Mouse (Mus musculus): Measurements from ENCODE around the gene Kdelc1.
A peak's percentile ranks its signal among the peaks of the same experiment; 100 is the strongest.

The Kdelc1 gene

DNA sequence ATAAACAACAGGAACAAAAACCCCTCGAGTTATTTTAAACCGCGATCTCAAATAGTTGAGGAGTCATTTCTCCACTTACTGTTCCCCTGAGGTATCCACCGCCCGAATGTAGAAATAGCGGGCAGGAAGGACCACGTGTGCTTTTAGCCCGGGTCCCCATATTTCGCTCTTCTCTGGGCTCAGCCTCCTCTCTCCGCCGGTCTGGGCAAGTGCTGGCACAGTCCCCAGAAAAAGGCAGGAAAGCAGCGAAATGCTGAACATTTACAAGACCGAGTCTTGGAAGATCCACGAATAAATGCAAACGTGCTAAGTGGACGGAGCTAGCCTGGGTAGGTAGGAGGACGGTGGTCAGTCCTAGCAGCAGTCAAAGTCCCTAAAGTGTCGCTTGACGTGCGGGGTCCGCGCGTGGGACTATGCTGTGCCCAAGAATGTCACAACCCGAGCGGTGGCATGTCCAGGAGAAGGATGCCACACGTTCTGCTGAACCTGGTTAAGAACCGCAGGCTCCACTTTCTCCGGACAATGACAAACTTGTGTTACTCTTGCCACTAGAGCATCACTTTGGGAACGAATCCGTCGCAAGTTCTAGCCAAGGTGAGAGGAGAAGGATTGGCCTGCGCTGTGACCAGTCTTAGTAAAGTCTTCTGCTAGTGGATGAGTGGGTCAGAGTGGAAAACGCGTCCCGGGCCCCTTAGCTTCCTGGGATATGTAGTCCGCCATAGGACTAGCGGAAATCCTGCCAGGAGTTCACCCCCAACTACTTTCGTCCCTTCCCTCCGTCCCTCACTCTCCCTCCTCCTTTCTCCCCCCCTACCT is at the start of gene Kdelc1, which contains the start of gene Bivm:
TSS of gene Kdelc1 (minus strand) at position 570 of the 816 bp plus-strand sequence.
TSS of gene Bivm (plus strand) at position 719 of the 816 bp plus-strand sequence.
- peak; percentile 76 for DNase-seq (ENCODE audit: low read depth, low spot score)
- H3K36me3 ChIP-seq (ENCODE audit: control insufficient read depth, insufficient read depth, low read length, poor library complexity, severe bottlenecking), result no peaks in the 10 kb centered on the region
- H3K27me3 ChIP-seq (ENCODE audit: control insufficient read depth, insufficient read depth, low read length, poor library complexity, severe bottlenecking), result no peaks in the 10 kb centered on the region

DNA sequence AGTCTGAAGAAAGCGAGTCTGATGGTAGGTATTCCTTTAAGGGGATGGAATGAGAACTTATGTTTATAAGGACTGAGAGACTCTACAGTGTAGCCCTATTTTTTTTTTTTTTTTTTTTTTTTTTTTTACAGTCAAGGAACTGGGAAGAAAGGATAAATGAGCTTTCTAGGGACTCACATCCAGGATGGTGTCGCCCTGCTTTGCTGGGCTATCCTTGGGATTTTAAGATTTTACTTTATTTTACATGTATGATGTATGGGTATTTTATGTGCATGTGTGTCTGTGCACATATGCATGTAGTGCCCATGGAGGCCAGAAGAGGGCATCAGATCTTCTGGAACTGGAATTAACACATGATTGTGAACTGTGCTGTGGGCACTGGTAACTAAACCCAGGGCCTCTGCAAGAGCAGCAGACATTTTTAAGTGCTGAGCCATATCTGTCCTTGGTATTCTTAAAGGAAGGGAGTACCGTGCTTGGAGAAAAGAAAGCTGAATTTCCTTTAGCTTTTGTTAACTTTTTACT is 49.3 kb upstream of the Kdelc1 start:
- DNase-seq (ENCODE audit: low read depth, low spot score), result peak; percentile 6
- H3K36me3 ChIP-seq (ENCODE audit: control insufficient read depth, insufficient read depth, low read length, poor library complexity, severe bottlenecking), result peaks cover 16% of the 10 kb centered on the region
- no peaks in the 10 kb centered on the region for H3K27me3 ChIP-seq (ENCODE audit: control insufficient read depth, insufficient read depth, low read length, poor library complexity, severe bottlenecking)

DNA sequence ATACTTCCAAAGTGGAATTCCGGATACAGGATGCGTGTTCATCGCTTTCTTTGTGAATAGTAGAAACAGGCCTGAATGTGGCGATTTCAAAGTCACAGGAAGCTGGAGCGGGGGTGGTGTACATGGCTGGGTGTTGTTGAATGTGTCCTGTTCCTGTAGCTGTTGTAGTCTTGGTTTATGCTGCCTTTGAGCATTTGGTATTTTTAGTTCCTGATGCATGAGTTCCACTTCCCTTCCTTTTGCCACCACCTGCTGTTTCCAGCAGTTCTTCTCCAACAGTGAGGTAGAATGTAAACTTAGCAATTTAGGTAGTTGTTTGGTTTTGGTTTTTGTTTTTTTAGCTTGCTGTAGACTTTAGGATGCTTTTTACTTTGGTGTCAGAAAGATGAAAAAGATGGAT is 43.8 kb upstream of the Kdelc1 start:
- H3K36me3 ChIP-seq (ENCODE audit: control insufficient read depth, insufficient read depth, low read length, poor library complexity, severe bottlenecking), result peaks cover 13% of the 10 kb centered on the region
- H3K27me3 ChIP-seq (ENCODE audit: control insufficient read depth, insufficient read depth, low read length, poor library complexity, severe bottlenecking), result no peaks in the 10 kb centered on the region
- peak; percentile 21 for DNase-seq (ENCODE audit: low read depth, low spot score)

GRCm38 (mm10) chr1:44161818-44162217 is 43.2 kb upstream of the Kdelc1 start:
- peak; percentile 13 for DNase-seq (ENCODE audit: low read depth, low spot score)
- Histone ChIP-seq H3K27me3 (ENCODE audit: control insufficient read depth, insufficient read depth, low read length, poor library complexity, severe bottlenecking) (no peaks in the 10 kb centered on the region), H3K36me3 (ENCODE audit: control insufficient read depth, insufficient read depth, low read length, poor library complexity, severe bottlenecking) (peaks cover 11% of the 10 kb centered on the region)

- H3K27me3 ChIP-seq (ENCODE audit: control insufficient read depth, insufficient read depth, low read length, poor library complexity, severe bottlenecking), result no peaks in the 10 kb centered on the region
- H3K36me3 ChIP-seq (ENCODE audit: control insufficient read depth, insufficient read depth, low read length, poor library complexity, severe bottlenecking), result peaks cover 7% of the 10 kb centered on the region; the same call in 1 of the 2 replicates
- DNase-seq (ENCODE audit: low read depth, low spot score), result no peak
These were observed 39.7 kb upstream of the Kdelc1 start for GRCm38 (mm10) chr1:44158317-44158716.

DNA sequence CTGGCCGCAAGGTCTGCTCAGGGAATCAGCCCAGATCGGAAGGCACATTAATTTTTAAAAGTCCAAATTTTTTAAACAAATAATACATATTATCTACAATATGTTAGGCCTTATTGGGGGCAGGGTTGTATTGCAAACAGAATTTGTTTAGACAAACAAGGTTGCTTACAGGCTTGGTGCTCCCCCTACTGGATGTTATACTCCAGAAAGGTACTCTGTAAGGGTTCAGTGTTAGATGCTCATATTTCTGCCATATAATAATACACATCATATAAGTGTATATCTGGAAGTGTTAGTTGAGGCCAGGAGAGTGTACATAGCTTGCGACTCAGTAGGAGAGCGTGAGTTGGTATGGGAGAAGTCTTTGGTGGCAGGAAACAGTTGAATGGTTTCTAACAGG is 36.7 kb upstream of the Kdelc1 start:
- peaks cover 5% of the 10 kb centered on the region; the same call in 1 of the 2 replicates for H3K36me3 ChIP-seq (ENCODE audit: control insufficient read depth, insufficient read depth, low read length, poor library complexity, severe bottlenecking)
- peak; percentile 56 for DNase-seq (ENCODE audit: low read depth, low spot score)

DNA sequence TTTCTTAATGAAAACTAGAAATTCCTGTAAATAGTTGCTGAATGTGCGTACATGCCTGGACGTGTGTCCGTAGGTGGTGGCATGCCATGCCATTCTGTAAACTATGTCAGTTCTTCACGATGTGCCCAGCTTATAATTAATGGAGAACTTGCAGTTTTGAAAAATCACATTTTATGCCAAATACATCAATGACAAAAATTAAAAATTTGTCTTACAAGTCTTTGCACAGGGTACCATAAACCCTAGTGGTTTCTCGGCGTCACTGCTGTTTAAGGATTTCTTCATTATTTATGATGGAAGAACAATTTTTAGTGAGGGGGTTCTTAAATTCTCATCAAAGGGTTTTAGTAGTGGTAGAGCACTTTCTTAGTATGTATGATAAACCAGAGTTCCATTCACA is 30.1 kb upstream of the Kdelc1 start:
- H3K36me3 ChIP-seq (ENCODE audit: control insufficient read depth, insufficient read depth, low read length, poor library complexity, severe bottlenecking), result no peaks in the 10 kb centered on the region
- H3K27me3 ChIP-seq (ENCODE audit: control insufficient read depth, insufficient read depth, low read length, poor library complexity, severe bottlenecking), result no peaks in the 10 kb centered on the region
- DNase-seq (ENCODE audit: low read depth, low spot score), result peak; percentile 26

More for the DNA sequence above, 36.7 kb upstream of the Kdelc1 start:
- H3K27me3 ChIP-seq (ENCODE audit: control insufficient read depth, insufficient read depth, low read length, poor library complexity, severe bottlenecking), result no peaks in the 10 kb centered on the region

DNA sequence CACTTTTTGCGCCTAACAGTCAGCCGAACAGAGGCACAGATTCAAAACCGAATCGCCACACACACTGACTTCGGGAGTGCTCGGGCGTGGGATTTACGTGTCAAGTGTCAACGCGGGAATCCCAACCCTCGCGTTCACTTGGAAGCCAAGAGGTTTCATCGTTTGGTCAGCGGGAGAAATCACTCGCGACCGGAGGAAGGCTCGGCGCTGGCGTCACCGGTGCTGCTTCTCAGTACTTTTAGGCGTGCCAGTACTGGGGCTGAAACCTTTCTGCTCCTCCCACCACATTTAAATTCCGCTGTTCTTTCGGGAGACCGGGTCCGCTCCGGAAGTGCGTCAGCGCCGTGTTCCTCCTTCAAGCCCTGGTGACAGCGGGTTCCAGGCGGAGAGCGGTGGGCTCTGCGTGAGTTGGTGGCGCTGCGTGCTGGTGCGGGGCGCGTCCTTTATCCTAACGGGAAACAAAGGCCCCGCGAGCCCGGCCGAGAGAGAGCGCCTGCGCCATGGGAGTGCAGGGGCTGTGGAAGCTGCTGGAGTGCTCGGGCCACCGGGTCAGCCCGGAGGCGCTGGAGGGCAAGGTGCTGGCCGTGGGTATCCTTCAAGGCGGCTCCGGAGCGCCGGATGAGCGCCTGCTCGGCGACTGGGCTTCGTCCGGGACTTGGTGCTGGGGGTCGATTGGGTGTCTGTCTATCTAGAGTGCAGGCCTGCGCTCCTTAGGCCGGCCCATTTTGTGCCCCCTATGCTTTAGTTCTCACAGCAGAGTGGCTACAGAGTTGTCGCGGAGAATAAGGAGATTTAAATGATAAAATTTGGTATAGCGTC is 29.2 kb upstream of the Kdelc1 start, which contains the start of gene Ercc5:
TSS of gene Ercc5 (plus strand) at position 182 of the 819 bp plus-strand sequence.
- H3K27me3 ChIP-seq (ENCODE audit: control insufficient read depth, insufficient read depth, low read length, poor library complexity, severe bottlenecking), result no peaks in the 10 kb centered on the region
- DNase-seq (ENCODE audit: low read depth, low spot score), result peak; percentile 87
- H3K36me3 ChIP-seq (ENCODE audit: control insufficient read depth, insufficient read depth, low read length, poor library complexity, severe bottlenecking), result no peaks in the 10 kb centered on the region

- DNase-seq (ENCODE audit: low read depth, low spot score), result no peak
- Histone ChIP-seq H3K27me3 (ENCODE audit: control insufficient read depth, insufficient read depth, low read length, poor library complexity, severe bottlenecking) (no peaks in the 10 kb centered on the region), H3K36me3 (ENCODE audit: control insufficient read depth, insufficient read depth, low read length, poor library complexity, severe bottlenecking) (no peaks in the 10 kb centered on the region)
These were observed 24.1 kb upstream of the Kdelc1 start for GRCm38 (mm10) chr1:44142747-44143146.

DNA sequence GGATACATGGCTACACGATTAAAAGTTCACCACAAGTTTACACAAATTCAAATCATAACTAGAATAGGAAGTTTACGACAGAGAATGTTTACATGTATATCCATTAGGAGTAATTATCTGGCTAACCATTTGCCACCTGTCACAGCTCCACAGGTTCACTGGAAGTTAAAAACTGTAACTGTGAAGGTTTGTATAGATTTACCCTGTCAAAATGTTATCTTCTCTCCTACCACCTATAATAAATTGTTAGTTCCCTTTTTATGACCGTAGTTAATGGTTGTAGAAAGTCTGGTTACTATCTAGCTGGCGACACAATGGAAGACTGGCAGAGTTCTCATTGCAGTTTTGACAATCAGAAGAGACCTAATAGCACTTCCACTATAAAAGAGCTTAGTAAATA is 21.6 kb upstream of the Kdelc1 start:
- Histone ChIP-seq H3K36me3 (ENCODE audit: control insufficient read depth, insufficient read depth, low read length, poor library complexity, severe bottlenecking) (no peaks in the 10 kb centered on the region), H3K27me3 (ENCODE audit: control insufficient read depth, insufficient read depth, low read length, poor library complexity, severe bottlenecking) (no peaks in the 10 kb centered on the region)
- DNase-seq (ENCODE audit: low read depth, low spot score), result no peak

GRCm38 (mm10) chr1:44129929-44130581 is 11.4 kb upstream of the Kdelc1 start:
- Histone ChIP-seq H3K36me3 (ENCODE audit: control insufficient read depth, insufficient read depth, low read length, poor library complexity, severe bottlenecking) (no peaks in the 10 kb centered on the region), H3K27me3 (ENCODE audit: control insufficient read depth, insufficient read depth, low read length, poor library complexity, severe bottlenecking) (no peaks in the 10 kb centered on the region)
- no peak for DNase-seq (ENCODE audit: low read depth, low spot score)

- H3K27me3 ChIP-seq (ENCODE audit: control insufficient read depth, insufficient read depth, low read length, poor library complexity, severe bottlenecking), result no peaks in the 10 kb centered on the region
- H3K36me3 ChIP-seq (ENCODE audit: control insufficient read depth, insufficient read depth, low read length, poor library complexity, severe bottlenecking), result no peaks in the 10 kb centered on the region
- no peak for DNase-seq (ENCODE audit: low read depth, low spot score)
These were observed 7.0 kb upstream of the Kdelc1 start for GRCm38 (mm10) chr1:44125590-44125989.

GRCm38 (mm10) chr1:44122256-44122655 is 3.6 kb upstream of the Kdelc1 start:
- Histone ChIP-seq H3K27me3 (ENCODE audit: control insufficient read depth, insufficient read depth, low read length, poor library complexity, severe bottlenecking) (no peaks in the 10 kb centered on the region), H3K36me3 (ENCODE audit: control insufficient read depth, insufficient read depth, low read length, poor library complexity, severe bottlenecking) (no peaks in the 10 kb centered on the region)
- peak; percentile 25 for DNase-seq (ENCODE audit: low read depth, low spot score)

DNA sequence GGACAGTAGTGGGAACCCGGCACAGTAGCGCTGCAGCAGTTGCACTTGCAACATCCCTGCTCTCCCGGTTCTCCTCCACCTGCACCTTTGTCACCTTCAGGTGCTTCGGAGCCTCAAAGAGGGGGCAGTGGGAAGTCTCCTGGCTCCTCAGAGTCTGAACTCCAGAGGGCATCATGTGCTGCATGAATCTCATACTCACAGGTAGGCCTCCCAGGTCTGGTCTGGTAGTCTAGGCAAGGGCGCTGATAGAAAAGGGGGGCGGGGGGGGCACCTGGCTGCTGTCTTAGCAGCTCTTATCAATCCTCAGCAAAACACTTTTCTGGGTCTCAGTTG is 1.4 kb upstream of the Kdelc1 start:
- no peak for DNase-seq (ENCODE audit: low read depth, low spot score)
- H3K36me3 ChIP-seq (ENCODE audit: control insufficient read depth, insufficient read depth, low read length, poor library complexity, severe bottlenecking), result no peaks in the 10 kb centered on the region
- H3K27me3 ChIP-seq (ENCODE audit: control insufficient read depth, insufficient read depth, low read length, poor library complexity, severe bottlenecking), result no peaks in the 10 kb centered on the region

All from splenic B cell, adult 2 months (primary cell).